ENCODE assay signal across 8 mouse cellular contexts in genomic region chr11:120951731-120952730, GRCm38 (mm10). TPM values are rescaled to one million over a fixed set of nuclear protein-coding genes. Genes with fewer than 3 reads are reported as not detected.
DNase-seq lines count a peak whose midpoint lies in the region; ATAC-seq and TF ChIP-seq lines count a peak whose summit lies in the region.

No protein-coding gene starts in this region.

- no peak for TF ChIP-seq CTCF in bone marrow, adult 2 months (IDR thresholded peaks at IDR 0.05; ENCODE audit: control insufficient read depth, insufficient read depth, low read length)

- H3K9me3 ChIP-seq in heart, embryonic 11.5 days (replicated peaks; ENCODE audit: control insufficient read depth, low read length) = no peaks in the 10 kb centered on the region
- H3K9me3 ChIP-seq in hindbrain, embryonic 12.5 days (replicated peaks) = no peaks in the 10 kb centered on the region
- H3K9me3 ChIP-seq in midbrain, embryonic 10.5 days (replicated peaks) = no peaks in the 10 kb centered on the region

- H3K4me2 ChIP-seq in heart, embryonic 11.5 days = peak overlapping the region; percentile 79
- H3K4me2 ChIP-seq in hindbrain, embryonic 12.5 days (replicated peaks) = peak overlapping the region; percentile 63

- DNase-seq in heart, adult 18-20 months = no peak
- no peak for DNase-seq in midbrain, embryonic 10.5 days (ENCODE audit: low spot score)
- DNase-seq in adrenal gland, postnatal 4 days (ENCODE audit: low spot score in 2 of 2) = no peak
- no peak for DNase-seq in cerebellum, adult 11-12 months
- no peak for DNase-seq in left cerebral cortex, adult 11 months (ENCODE audit: low spot score)

- H3K9ac ChIP-seq in heart, embryonic 11.5 days (ENCODE audit: low read depth, low read length) = peak overlapping the region; percentile 91
- peak overlapping the region; percentile 49; the same call in 1 of the 2 replicates for H3K9ac ChIP-seq in hindbrain, embryonic 12.5 days

- no peak for ATAC-seq in heart, embryonic 11.5 days (replicated peaks; ENCODE audit: insufficient number of reproducible peaks, low FRiP score, low TSS enrichment)
- ATAC-seq in hindbrain, embryonic 12.5 days (ENCODE audit: low FRiP score) = no peak

- no peak for TF ChIP-seq POLR2A in bone marrow, adult 2 months (IDR thresholded peaks at IDR 0.05; ENCODE audit: borderline replicate concordance, control insufficient read depth, low read depth, low read length)

- H3K27me3 ChIP-seq in heart, embryonic 11.5 days (ENCODE audit: control insufficient read depth, insufficient read depth, low read length) = no peaks in the 10 kb centered on the region; the same call in 1 of the 2 replicates
- H3K27me3 ChIP-seq in hindbrain, embryonic 12.5 days = peaks cover 29% of the 10 kb centered on the region
- H3K27me3 ChIP-seq in midbrain, embryonic 10.5 days (ENCODE audit: low read depth, poor library complexity, severe bottlenecking) = peaks cover 16% of the 10 kb centered on the region

- H3K4me1 ChIP-seq in heart, embryonic 11.5 days (ENCODE audit: control insufficient read depth, insufficient read depth, low read length) = peaks cover 43% of the 10 kb centered on the region
- H3K4me1 ChIP-seq in bone marrow, adult 2 months (ENCODE audit: control insufficient read depth, insufficient read depth, low read length) = peaks cover 5% of the 10 kb centered on the region; the same call in 1 of the 2 replicates
- peaks cover 36% of the 10 kb centered on the region for H3K4me1 ChIP-seq in hindbrain, embryonic 12.5 days
- peaks cover 57% of the 10 kb centered on the region for H3K4me1 ChIP-seq in midbrain, embryonic 10.5 days

- peaks cover 16% of the 10 kb centered on the region for H3K36me3 ChIP-seq in heart, embryonic 11.5 days (ENCODE audit: control insufficient read depth, insufficient read depth, low read length)
- peaks cover 18% of the 10 kb centered on the region for H3K36me3 ChIP-seq in hindbrain, embryonic 12.5 days
- peaks cover 52% of the 10 kb centered on the region for H3K36me3 ChIP-seq in midbrain, embryonic 10.5 days

- H3K27ac ChIP-seq in heart, embryonic 11.5 days (ENCODE audit: low read depth, low read length) = peak overlapping the region; percentile 62
- H3K27ac ChIP-seq in bone marrow, adult 2 months (ENCODE audit: control insufficient read depth, insufficient read depth, low read depth, low read length, poor library complexity) = peak overlapping the region; percentile 27
- no peak overlapping the region for H3K27ac ChIP-seq in hindbrain, embryonic 12.5 days
- peak overlapping the region; percentile 92 for H3K27ac ChIP-seq in midbrain, embryonic 10.5 days (replicated peaks)

- peak overlapping the region; percentile 67 for H3K4me3 ChIP-seq in heart, embryonic 11.5 days (ENCODE audit: low read depth, low read length)
- H3K4me3 ChIP-seq in bone marrow, adult 2 months (replicated peaks; ENCODE audit: control insufficient read depth, low read depth, low read length) = no peak overlapping the region
- peak overlapping the region; percentile 41; the same call in 1 of the 2 replicates for H3K4me3 ChIP-seq in hindbrain, embryonic 12.5 days
- peak overlapping the region; percentile 75 for H3K4me3 ChIP-seq in midbrain, embryonic 10.5 days

- WGBS in heart, embryonic 11.5 days (ENCODE audit: insufficient replicate concordance) = 58% methylated on average over 9 of the region's 9 CpGs
- WGBS in bone marrow, adult 2 months = 70% methylated on average over 9 of the region's 9 CpGs
- WGBS in hindbrain, embryonic 12.5 days = 79% methylated on average over 9 of the region's 9 CpGs
- WGBS in midbrain, embryonic 10.5 days = 84% methylated on average over 9 of the region's 9 CpGs

RNA-seq across cellular contexts. Expression of gene Slc16a3, which starts 3.8 kb away (rescaled TPM):
- 176 and 189 TPM in 2 replicates for polyA plus RNA-seq in heart, embryonic 11.5 days (2014; fragmentation: Nextera tagmentation; extraction: Ambion mirVana)
- total RNA-seq in heart, adult 18-20 months (2021) = under 1 TPM; 0.77 to 0.87 TPM
- polyA plus RNA-seq in bone marrow, adult 2 months (2011; ENCODE audit: insufficient read depth, insufficient read length, low replicate concordance, missing spikeins) = 14.3 and 50.1 TPM in 2 replicates
- polyA plus RNA-seq in hindbrain, embryonic 12.5 days (2016; fragmentation: Nextera tagmentation; extraction: Ambion mirVana) = 43.9 and 45.9 TPM in 2 replicates
- 120 and 215 TPM in 2 replicates for polyA plus RNA-seq in midbrain, embryonic 10.5 days (2016; fragmentation: Nextera tagmentation; extraction: Ambion mirVana)
- total RNA-seq in adrenal gland, postnatal 4 days (2021) = 1 to 10 TPM; 6.9 to 8.6 TPM

RNA-seq across cellular contexts. Expression of gene Ccdc57, which starts 19.4 kb away (rescaled TPM):
- polyA plus RNA-seq in heart, embryonic 11.5 days (2014; fragmentation: Nextera tagmentation; extraction: Ambion mirVana) = 3.3 and 3.9 TPM in 2 replicates
- under 1 TPM; 0.65 to 0.77 TPM for total RNA-seq in heart, adult 18-20 months (2021)
- polyA plus RNA-seq in bone marrow, adult 2 months (2011; ENCODE audit: insufficient read depth, insufficient read length, low replicate concordance, missing spikeins) = 2.7 and 14.6 TPM in 2 replicates
- 6.0 TPM in 2 replicates for polyA plus RNA-seq in hindbrain, embryonic 12.5 days (2016; fragmentation: Nextera tagmentation; extraction: Ambion mirVana)
- 5.9 and 6.2 TPM in 2 replicates for polyA plus RNA-seq in midbrain, embryonic 10.5 days (2016; fragmentation: Nextera tagmentation; extraction: Ambion mirVana)
- 10 to 100 TPM; 14.3 to 14.4 TPM for total RNA-seq in adrenal gland, postnatal 4 days (2021)

RNA-seq across cellular contexts. Expression of gene Csnk1d, which starts 39.1 kb away (rescaled TPM):
- 47.9 and 58.5 TPM in 2 replicates for polyA plus RNA-seq in heart, embryonic 11.5 days (2014; fragmentation: Nextera tagmentation; extraction: Ambion mirVana)
- total RNA-seq in heart, adult 18-20 months (2021) = 10 to 100 TPM; 49.2 to 55.1 TPM
- 35.6 and 58.3 TPM in 2 replicates for polyA plus RNA-seq in bone marrow, adult 2 months (2011; ENCODE audit: insufficient read depth, insufficient read length, low replicate concordance, missing spikeins)
- polyA plus RNA-seq in hindbrain, embryonic 12.5 days (2016; fragmentation: Nextera tagmentation; extraction: Ambion mirVana) = 171 TPM in 2 replicates
- polyA plus RNA-seq in midbrain, embryonic 10.5 days (2016; fragmentation: Nextera tagmentation; extraction: Ambion mirVana) = 120 and 136 TPM in 2 replicates
- total RNA-seq in adrenal gland, postnatal 4 days (2021) = 100 to 1,000 TPM; 165 to 166 TPM
